ENCODE assay signal across 36 mouse cellular contexts in the genomic region with DNA sequence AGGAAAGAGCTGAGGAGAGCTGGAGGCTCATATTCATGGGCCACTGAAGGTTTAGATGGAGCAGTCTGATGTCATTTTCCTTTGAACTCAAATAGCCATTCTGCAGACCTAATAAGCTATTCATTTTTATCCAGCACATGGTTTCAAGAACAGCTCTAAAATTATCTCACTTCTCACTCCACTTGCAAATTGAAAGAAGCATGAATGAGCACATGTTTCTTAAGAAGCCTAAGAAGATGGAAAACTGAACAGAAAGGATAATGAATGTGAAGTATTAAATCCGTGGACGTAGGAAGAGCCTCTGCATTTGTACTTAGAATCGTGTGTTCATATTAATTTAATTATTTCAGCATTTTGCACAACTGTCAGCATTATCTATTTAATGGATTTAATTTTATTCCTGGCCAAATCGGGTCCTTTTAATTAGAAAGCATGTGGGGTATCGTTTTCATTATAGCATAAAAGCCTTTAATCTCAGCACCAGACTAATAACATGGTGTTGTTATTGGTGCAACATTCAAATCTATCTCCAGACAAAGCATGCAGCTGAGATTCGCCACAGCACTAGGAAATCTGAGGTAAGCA. TPM values are rescaled to one million over a fixed set of nuclear protein-coding genes. Genes with fewer than 3 reads are reported as not detected.
"Had no signal": no experiment of that assay in that cellular context is flagged by ENCODE, and none has a peak within 500 bp of the region (broad histone marks: within the 10 kb centered on the region; RNA-seq: fewer than 3 reads in every experiment).

No protein-coding gene starts in this region.

- H3K27me3 ChIP-seq: heart, embryonic 12.5 days; hindbrain, embryonic 13.5 days; hindbrain, embryonic 15.5 days; kidney, embryonic 15.5 days; limb, embryonic 13.5 days; limb, embryonic 15.5 days; liver, embryonic 12.5 days had no signal

- ATAC-seq: hindbrain, postnatal 0 days; intestine, embryonic 16.5 days; liver, embryonic 12.5 days had no signal

- DNase-seq: gastrocnemius, adult 2 months; gastrocnemius, postnatal 10 days; gastrocnemius, postnatal 25 days; heart, adult 18-20 months; heart, postnatal 10 days; heart, postnatal 4 days; kidney, adult 11 months; kidney, adult 2 months; kidney, adult 9 months; kidney, postnatal 14 days; kidney, postnatal 36 days; left cerebral cortex, postnatal 4 days had no signal

- H3K4me2 ChIP-seq: heart, embryonic 12.5 days; hindbrain, embryonic 13.5 days; hindbrain, embryonic 15.5 days; kidney, embryonic 15.5 days; limb, embryonic 13.5 days; limb, embryonic 15.5 days; liver, embryonic 12.5 days had no signal

- H3K4me3 ChIP-seq: gastrocnemius, adult 2 months; heart, embryonic 10.5 days; heart, embryonic 12.5 days; hindbrain, embryonic 10.5 days; hindbrain, embryonic 13.5 days; hindbrain, embryonic 15.5 days; kidney, embryonic 15.5 days; left cerebral cortex, adult 2 months; limb, embryonic 13.5 days; limb, embryonic 15.5 days; liver, embryonic 12.5 days had no signal

- H3K27ac ChIP-seq: gastrocnemius, adult 2 months; heart, embryonic 10.5 days; hindbrain, embryonic 10.5 days; hindbrain, embryonic 13.5 days; hindbrain, embryonic 15.5 days; hindbrain, postnatal 0 days; kidney, embryonic 15.5 days; kidney, postnatal 0 days; left cerebral cortex, adult 2 months; limb, embryonic 13.5 days; limb, embryonic 15.5 days; liver, embryonic 12.5 days; liver, embryonic 14.5 days had no signal

- H3K9ac ChIP-seq: heart, embryonic 12.5 days; hindbrain, embryonic 13.5 days; hindbrain, embryonic 15.5 days; kidney, embryonic 15.5 days; limb, embryonic 13.5 days; limb, embryonic 15.5 days; liver, embryonic 12.5 days; liver, embryonic 14.5 days had no signal

- H3K4me1 ChIP-seq: heart, embryonic 10.5 days; heart, embryonic 12.5 days; hindbrain, embryonic 10.5 days; hindbrain, embryonic 13.5 days; hindbrain, embryonic 15.5 days; kidney, embryonic 15.5 days; limb, embryonic 15.5 days; liver, embryonic 12.5 days had no signal

- H3K9me3 ChIP-seq: heart, embryonic 10.5 days; heart, embryonic 12.5 days; hindbrain, embryonic 10.5 days; hindbrain, embryonic 13.5 days; hindbrain, embryonic 15.5 days; kidney, embryonic 15.5 days; limb, embryonic 13.5 days; limb, embryonic 15.5 days; liver, embryonic 12.5 days had no signal

- H3K36me3 ChIP-seq: heart, embryonic 10.5 days; heart, embryonic 12.5 days; hindbrain, embryonic 10.5 days; hindbrain, embryonic 13.5 days; hindbrain, embryonic 15.5 days; kidney, embryonic 15.5 days; limb, embryonic 13.5 days; limb, embryonic 15.5 days; liver, embryonic 12.5 days had no signal

RNA-seq across cellular contexts. Expression of a gene that starts 49.2 kb away (rescaled TPM):
- total RNA-seq: gastrocnemius, adult 2 months; gastrocnemius, postnatal 10 days; gastrocnemius, postnatal 25 days; gastrocnemius, postnatal 4 days; granulocyte monocyte progenitor cell, adult 5-6 weeks; heart, adult 18-20 months; heart, adult 8-10 months; heart, postnatal 10 days; heart, postnatal 25 days; heart, postnatal 4 days; left cerebral cortex, postnatal 4 days; liver, adult 2 months had no signal
- polyA plus RNA-seq: heart, embryonic 10.5 days; heart, embryonic 12.5 days; heart, embryonic 14.5 days; heart, embryonic 16.5 days; hindbrain, embryonic 10.5 days; hindbrain, embryonic 13.5 days; intestine, embryonic 14.5 days; intestine, embryonic 16.5 days; kidney, adult 2 months; kidney, embryonic 15.5 days; kidney, postnatal 0 days; large intestine, adult 2 months; limb, embryonic 11.5 days; limb, embryonic 13.5 days; limb, embryonic 15.5 days; liver, adult 2 months; liver, embryonic 12.5 days; liver, embryonic 14.5 days had no signal
